Mouse (Mus musculus) embryonic facial prominence, embryonic 14.5 days (tissue): ENCODE measurements around the gene H2-K1. TPM values are rescaled to one million over a fixed set of nuclear protein-coding genes. Genes with fewer than 3 reads are reported as not detected.
A peak's percentile ranks its signal among the peaks of the same experiment; 100 is the strongest.
"Not testable (repeated sequence)": the region's sequence is repeated elsewhere in the genome, so short reads cannot be mapped to it uniquely, and the experiment has no call there.

ENCODE experiments used
- ATAC-seq: fragments of 200-750 bp; cut with Nextera tagmentation; 2 replicates; pipeline ENCODE4 v1.8.0; 2017; ENCODE audit warnings: low read depth, moderate number of reproducible peaks, moderate TSS enrichment
- DNase-seq: peaks from one replicate; pipeline ENCODE4 v3.0.0-alpha.2; 2015; ENCODE audit warnings: low spot score
- H3K27ac ChIP-seq: fragments of 300-500 bp; sonication (generic); replicated peaks from 2 replicates; pipeline ENCODE4 v1.5.1; 2014; ENCODE audit warnings: low read depth, mild to moderate bottlenecking, low read length, moderate library complexity
- H3K27me3 ChIP-seq: fragments of 300-500 bp; sonication (generic); replicated peaks from 2 replicates; pipeline ENCODE4 v1.6.1; 2014; ENCODE audit warnings: low read length; ENCODE audit not compliant: control insufficient read depth, insufficient read depth
- H3K36me3 ChIP-seq: fragments of 300-500 bp; sonication (generic); 2 replicates; pipeline ENCODE4 v1.6.1; 2014; ENCODE audit warnings: low read length, mixed read lengths; ENCODE audit not compliant: control insufficient read depth, insufficient read depth
- H3K4me1 ChIP-seq: fragments of 300-500 bp; sonication (generic); 2 replicates; pipeline ENCODE4 v1.6.1; 2014; ENCODE audit warnings: antibody characterized with exemption, low read length; ENCODE audit not compliant: control insufficient read depth, insufficient read depth
- H3K4me2 ChIP-seq: fragments of 300-500 bp; sonication (generic); 2 replicates; pipeline ENCODE4 v1.6.1; 2014; ENCODE audit warnings: low read depth, mild to moderate bottlenecking, low read length, moderate library complexity, mixed read lengths
- H3K4me3 ChIP-seq: fragments of 300-500 bp; sonication (generic); 2 replicates; pipeline ENCODE4 v1.5.1; 2014; ENCODE audit warnings: low read depth, mild to moderate bottlenecking, low read length
- H3K9ac ChIP-seq: fragments of 300-500 bp; sonication (generic); 2 replicates; pipeline ENCODE4 v1.6.1; 2014; ENCODE audit warnings: low read depth, mild to moderate bottlenecking, low read length, moderate library complexity, mixed read lengths
- H3K9me3 ChIP-seq: fragments of 300-500 bp; sonication (generic); 2 replicates; pipeline ENCODE4 v1.6.1; 2016; ENCODE audit warnings: low read length; ENCODE audit not compliant: control insufficient read depth
- WGBS: fragments of 180-500 bp; shearing (Covaris S2); extraction: QIAGEN DNeasy Blood & Tissue Kit; methylation state at CpG from one replicate; pipeline ENCODE4 v1.1.7; 2014; 5-methylcytosine and 5-hydroxymethylcytosine counted together
- polyA plus RNA-seq: library from polyadenylated mRNA; unstranded; fragments of >200 nt; fragmentation: Nextera tagmentation; extraction: Ambion mirVana; gene quantifications from 2 replicates; pipeline ENCODE4 v1.2.1, GENCODE M21; 2014

The H2-K1 gene
- polyA plus RNA-seq, 1 experiment from 2014 or later: 30.8 TPM

- not testable (repeated sequence) for H3K27me3 ChIP-seq, H3K9me3 ChIP-seq, ATAC-seq, H3K27ac ChIP-seq, DNase-seq
- Histone ChIP-seq H3K9ac (peak overlapping the region; percentile 70), H3K4me2 (peak overlapping the region; percentile 80), H3K4me1 (peaks cover 30% of the 10 kb centered on the region), H3K36me3 (peaks cover 50% of the 10 kb centered on the region), H3K4me3 (peak overlapping the region; percentile 46)
- WGBS: 86% methylated on average over 13 of the region's 13 CpGs
Observed at GRCm38 (mm10) chr17:33952015-33952414, 48.1 kb downstream of the H2-K1 start.

- peak; percentile 95 for DNase-seq
- peaks cover 26% of the 10 kb centered on the region for H3K4me1 ChIP-seq
Observed at GRCm38 (mm10) chr17:33951021-33951946, 48.9 kb downstream of the H2-K1 start, which contains the start of gene B3galt4. Gene B3galt4, minus strand, starts transcription at chr17:33951488.

GRCm38 (mm10) chr17:33950131-33950625, 50.0 kb downstream of the H2-K1 start:
- peak overlapping the region; percentile 88 for H3K27ac ChIP-seq
- peaks cover 26% of the 10 kb centered on the region for H3K4me1 ChIP-seq
- ATAC-seq (no peak), DNase-seq (no peak)
- WGBS: 70% methylated on average over 10 of the region's 10 CpGs
- peak overlapping the region; percentile 46 for H3K4me3 ChIP-seq
- H3K9ac ChIP-seq: peak overlapping the region; percentile 70
- H3K9me3 ChIP-seq: no peaks in the 10 kb centered on the region
- no peaks in the 10 kb centered on the region for H3K27me3 ChIP-seq
- peak overlapping the region; percentile 80 for H3K4me2 ChIP-seq
- peaks cover 61% of the 10 kb centered on the region for H3K36me3 ChIP-seq

More at GRCm38 (mm10) chr17:33951021-33951946, 48.9 kb downstream of the H2-K1 start, which contains the start of gene B3galt4:
- Histone ChIP-seq H3K9ac (peak within 1 kb of the TSS; percentile 70), H3K27ac (peak within 1 kb of the TSS; percentile 88), H3K27me3 (no peaks in the 10 kb centered on the region), H3K9me3 (no peaks in the 10 kb centered on the region), H3K36me3 (peaks cover 56% of the 10 kb centered on the region), H3K4me3 (peak within 1 kb of the TSS; percentile 46), H3K4me2 (peak within 1 kb of the TSS; percentile 80)
- WGBS: 2% methylated on average over 29 of the region's 45 CpGs
- peak; percentile 81 for ATAC-seq

GRCm38 (mm10) chr17:33948905-33949537, 51.1 kb downstream of the H2-K1 start:
- Histone ChIP-seq H3K4me1 (peaks cover 20% of the 10 kb centered on the region), H3K9ac (no peak overlapping the region), H3K36me3 (peaks cover 67% of the 10 kb centered on the region), H3K27ac (no peak overlapping the region), H3K27me3 (no peaks in the 10 kb centered on the region), H3K4me3 (no peak overlapping the region), H3K4me2 (no peak overlapping the region), H3K9me3 (no peaks in the 10 kb centered on the region)
- ATAC-seq: no peak
- DNase-seq: no peak
- WGBS: 90% methylated on average over 19 of the region's 19 CpGs

- WGBS: 82% methylated on average over 22 of the region's 22 CpGs
Observed at GRCm38 (mm10) chr17:33948090-33948904, 51.9 kb downstream of the H2-K1 start.

GRCm38 (mm10) chr17:33947430-33948089, 52.6 kb downstream of the H2-K1 start:
- H3K9ac ChIP-seq: no peak overlapping the region
- WGBS: 92% methylated on average over 10 of the region's 10 CpGs
- no peak overlapping the region for H3K4me2 ChIP-seq
- H3K27ac ChIP-seq: no peak overlapping the region
- peaks cover 66% of the 10 kb centered on the region for H3K36me3 ChIP-seq
- no peak for ATAC-seq
- DNase-seq: no peak
- peaks cover 7% of the 10 kb centered on the region; the same call in 1 of the 2 replicates for H3K4me1 ChIP-seq
- H3K27me3 ChIP-seq: no peaks in the 10 kb centered on the region
- H3K4me3 ChIP-seq: no peak overlapping the region
- H3K9me3 ChIP-seq: no peaks in the 10 kb centered on the region

More at GRCm38 (mm10) chr17:33948090-33948904, 51.9 kb downstream of the H2-K1 start:
- Histone ChIP-seq H3K9ac (no peak overlapping the region), H3K4me1 (peaks cover 14% of the 10 kb centered on the region), H3K36me3 (peaks cover 67% of the 10 kb centered on the region), H3K4me3 (no peak overlapping the region), H3K9me3 (no peaks in the 10 kb centered on the region), H3K27ac (no peak overlapping the region), H3K27me3 (no peaks in the 10 kb centered on the region), H3K4me2 (no peak overlapping the region)
- DNase-seq (no peak), ATAC-seq (no peak)
